Mouse (Mus musculus) midbrain, embryonic 14.5 days (tissue): ENCODE measurements around the gene Ankrd49. TPM values are rescaled to one million over a fixed set of nuclear protein-coding genes. Genes with fewer than 3 reads are reported as not detected.

Source experiments
- polyA plus RNA-seq: library from polyadenylated mRNA; unstranded; fragments of >200 nt; fragmentation: Nextera tagmentation; extraction: Ambion mirVana; gene quantifications from 2 replicates; pipeline ENCODE4 v1.2.1, GENCODE M21; 2014

The Ankrd49 gene
- polyA plus RNA-seq, 1 experiment from 2014 or later, result 35.4 TPM

Other genes starting within 250 kb of the Ankrd49 start
- 8.7 and 12.5 TPM in 2 replicates for gene Amotl1, start 139.8 kb downstream of the Ankrd49 start, polyA plus RNA-seq
- gene Piwil4, start 44.1 kb downstream of the Ankrd49 start, polyA plus RNA-seq, result 0.40 and 0.41 TPM in 2 replicates
- gene Fut4, start 32.5 kb downstream of the Ankrd49 start, polyA plus RNA-seq, result 1.3 and 1.9 TPM in 2 replicates
- gene 1700012B09Rik, start 13.8 kb downstream of the Ankrd49 start, polyA plus RNA-seq, result 0.67 and 1.2 TPM in 2 replicates
- 9.0 and 16.1 TPM in 2 replicates for gene Mre11a, start 202 bp downstream of the Ankrd49 start, polyA plus RNA-seq
- 3.5 TPM in 2 replicates for gene Gpr83, start 75.4 kb upstream of the Ankrd49 start, polyA plus RNA-seq
- not detected in 2 replicates for gene Izumo1r, start 119.1 kb upstream of the Ankrd49 start, polyA plus RNA-seq